In genomic region chr2:101762955-101763386, GRCm38 (mm10) we compare ENCODE assay signal across 9 mouse cellular contexts.
DNase-seq lines count a peak whose midpoint lies in the region; ATAC-seq lines count a peak whose summit lies in the region.
"Had no signal": no experiment of that assay in that cellular context is flagged by ENCODE, and none has a peak within 500 bp of the region (broad histone marks: within the 10 kb centered on the region; RNA-seq: fewer than 3 reads in every experiment).

No protein-coding gene starts in this region.

- H3K36me3 ChIP-seq in limb, embryonic 15.5 days = no peaks in the 10 kb centered on the region
- H3K36me3 ChIP-seq: neural tube, embryonic 12.5 days had no signal

- peak; percentile 73 for DNase-seq in layer of hippocampus, adult 9-11 months
- no peak for DNase-seq in layer of hippocampus, postnatal 25 days (ENCODE audit: extremely low spot score in 1 of 2, low spot score in 1 of 2)
- peak; percentile 45 for DNase-seq in gastrocnemius, postnatal 25 days
- no peak for DNase-seq in natural killer cell, adult 2 months (ENCODE audit: low spot score in 2 of 2)
- DNase-seq in cerebellum, postnatal 25 days = no peak
- DNase-seq in retina, postnatal 1 day = no peak

- 49% methylated on average over 4 of the region's 4 CpGs for WGBS in limb, embryonic 15.5 days

- H3K9me3 ChIP-seq in limb, embryonic 15.5 days = no peaks in the 10 kb centered on the region
- H3K9me3 ChIP-seq: neural tube, embryonic 12.5 days had no signal

- no peak overlapping the region for H3K4me3 ChIP-seq in limb, embryonic 15.5 days
- H3K4me3 ChIP-seq: neural tube, embryonic 12.5 days had no signal

- H3K27ac ChIP-seq in limb, embryonic 15.5 days = peak overlapping the region; percentile 44; the same call in 1 of the 2 replicates
- H3K27ac ChIP-seq: neural tube, embryonic 12.5 days had no signal

- no peaks in the 10 kb centered on the region for H3K27me3 ChIP-seq in limb, embryonic 15.5 days
- H3K27me3 ChIP-seq: neural tube, embryonic 12.5 days had no signal

- peaks cover 5% of the 10 kb centered on the region for H3K4me1 ChIP-seq in limb, embryonic 15.5 days
- H3K4me1 ChIP-seq: neural tube, embryonic 12.5 days had no signal

- no peak overlapping the region for H3K4me2 ChIP-seq in limb, embryonic 15.5 days
- H3K4me2 ChIP-seq: neural tube, embryonic 12.5 days had no signal

- no peak overlapping the region for H3K9ac ChIP-seq in limb, embryonic 15.5 days
- H3K9ac ChIP-seq: neural tube, embryonic 12.5 days had no signal

- ATAC-seq in limb, embryonic 15.5 days (ENCODE audit: insufficient number of reproducible peaks, low FRiP score, low TSS enrichment, low read depth) = peak; percentile 25; the same call in 1 of the 2 replicates
- ATAC-seq in neutrophil, adult 5-6 weeks (ENCODE audit: extremely low read depth, insufficient number of reproducible peaks, low FRiP score, poor library complexity, severe bottlenecking) = peak; percentile 51

Comparison
In these comparisons a context has a peak if more than half of its experiments do, and no peak if none do; other contexts are left out.
1. DNase-seq: peak in layer of hippocampus, adult 9-11 months (single experiment) and gastrocnemius, postnatal 25 days (single experiment); none in layer of hippocampus, postnatal 25 days (0 of 2), natural killer cell, adult 2 months (0 of 2), cerebellum, postnatal 25 days (0 of 2) and retina, postnatal 1 day (single experiment).